Mouse (Mus musculus) mouse trophoblast stem cell (cell line): ENCODE measurements around the gene Bsdc1.
"Not testable (repeated sequence)": the region's sequence is repeated elsewhere in the genome, so short reads cannot be mapped to it uniquely, and the experiment has no call there.

Source experiments
- in situ Hi-C, 2 experiments: fragments of 300-500 bp; cut with MseI, MboI; formaldehyde crosslinking; loops; 2 replicates in 1 of 2; 3 replicates in 1 of 2; pipeline ENCODE4 v1.15.1; 2025

The Bsdc1 gene

DNA sequence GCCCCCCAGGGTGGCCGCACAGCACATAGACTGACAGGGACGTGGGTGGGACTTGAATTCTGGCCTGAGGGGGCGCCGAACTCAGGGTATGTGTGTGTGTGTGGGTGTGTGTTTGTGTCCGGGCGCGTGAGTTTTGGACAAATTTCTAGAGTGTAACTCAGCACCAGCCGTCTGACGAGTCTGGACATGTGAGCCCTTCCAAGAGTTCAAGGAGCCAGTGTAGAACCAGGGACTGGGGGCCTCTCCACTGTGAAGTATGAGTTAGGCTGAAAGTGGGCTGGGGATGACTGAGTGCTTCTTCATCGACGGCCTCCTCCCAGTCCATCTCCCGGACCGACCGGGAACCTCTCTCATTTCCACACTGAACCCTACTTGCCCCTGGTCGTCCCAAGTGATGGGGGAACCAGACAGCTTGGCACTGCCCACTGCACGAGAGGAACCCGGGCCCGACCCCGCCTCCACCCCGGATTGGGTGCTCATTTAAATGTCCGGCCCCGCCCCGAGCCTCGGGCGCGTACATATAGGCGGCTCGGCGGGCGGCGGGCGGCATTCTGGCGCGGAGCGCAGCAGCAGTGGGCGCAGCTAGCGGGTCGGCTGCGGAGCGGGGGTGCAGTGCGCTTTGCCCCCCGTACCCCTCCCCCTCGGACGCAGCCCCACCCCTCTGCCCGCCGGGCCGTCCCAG lies 51.8 kb downstream of the Bsdc1 start, which contains the start of gene Marcksl1:
TSS of gene Marcksl1 (plus strand) at position 496 of the 682 bp plus-strand sequence.
- in situ Hi-C loops, result no loop called here

GRCm38 (mm10) chr4:129513891-129514290 lies 52.5 kb downstream of the Bsdc1 start:
- in situ Hi-C loops, result no loop called here

GRCm38 (mm10) chr4:129514300-129514898 lies 53.0 kb downstream of the Bsdc1 start:
- in situ Hi-C loops, result no loop called here

GRCm38 (mm10) chr4:129516925-129517324 lies 55.5 kb downstream of the Bsdc1 start:
- in situ Hi-C loops, result no loop called here

GRCm38 (mm10) chr4:129518519-129518918 lies 57.1 kb downstream of the Bsdc1 start:
- in situ Hi-C loops, result no loop called here

DNA sequence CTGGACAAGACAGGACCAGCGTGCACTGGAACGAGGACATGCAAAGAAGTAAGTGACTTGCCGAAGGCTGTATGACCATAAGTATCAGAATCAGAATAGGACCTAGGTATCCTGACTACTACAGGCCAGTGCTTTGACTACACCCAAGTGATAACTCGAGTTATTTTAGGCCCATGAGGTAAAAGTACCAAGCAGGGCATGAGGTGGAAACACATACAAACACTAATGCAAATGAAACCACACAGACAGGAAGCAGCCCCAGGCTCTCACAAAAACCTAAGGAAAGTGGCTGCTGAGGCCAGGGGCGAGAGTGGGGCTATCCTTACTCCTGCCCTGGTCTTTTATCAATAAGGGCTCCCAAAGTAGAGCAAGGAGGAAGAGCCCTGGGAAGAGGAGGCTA lies 64.0 kb downstream of the Bsdc1 start:
- in situ Hi-C loops, result no loop called here

DNA sequence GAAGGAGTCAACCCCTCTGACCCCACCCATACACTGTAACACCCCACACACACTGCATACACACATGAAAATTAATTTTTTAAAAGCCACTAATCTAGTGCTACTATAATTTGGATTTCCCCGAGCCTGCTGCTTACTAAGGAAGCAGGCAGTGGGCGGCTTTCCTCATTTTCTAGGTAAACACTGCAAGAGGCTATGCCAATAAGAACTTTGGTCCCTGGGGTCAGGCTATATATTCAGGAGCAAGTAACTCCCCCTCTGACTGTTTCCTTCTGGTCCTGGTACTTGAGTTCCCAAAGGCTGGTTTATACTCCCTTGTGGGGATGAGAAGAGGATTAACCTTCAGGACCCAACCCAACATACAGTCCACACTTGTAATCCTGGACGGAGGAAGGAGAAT lies 64.5 kb downstream of the Bsdc1 start:
- in situ Hi-C loops, result no loop called here

GRCm38 (mm10) chr4:129528901-129529300 lies 67.5 kb downstream of the Bsdc1 start:
- in situ Hi-C loops, result not testable (repeated sequence)
